Mouse (Mus musculus): ENCODE results near the gene Ism2.
"Not testable (repeated sequence)": the region's sequence is repeated elsewhere in the genome, so short reads cannot be mapped to it uniquely, and the experiment has no call there.

Gene Ism2

GRCm38 (mm10) chr12:87289100-87289499 is 10.4 kb downstream of the Ism2 start:
- no peak for DNase-seq (ENCODE audit: low spot score)

- peak; percentile 44 for DNase-seq (ENCODE audit: low spot score)
These were observed 14.8 kb downstream of the Ism2 start for GRCm38 (mm10) chr12:87284726-87285125.

- DNase-seq (ENCODE audit: low spot score): no peak
These were observed 15.2 kb downstream of the Ism2 start for GRCm38 (mm10) chr12:87284268-87284667.

GRCm38 (mm10) chr12:87283706-87284105 is 15.8 kb downstream of the Ism2 start:
- no peak for DNase-seq (ENCODE audit: low spot score)

GRCm38 (mm10) chr12:87282743-87283142 is 16.8 kb downstream of the Ism2 start:
- no peak for DNase-seq (ENCODE audit: low spot score)

- DNase-seq (ENCODE audit: low spot score): no peak
These were observed 17.7 kb downstream of the Ism2 start for GRCm38 (mm10) chr12:87281766-87282165.

GRCm38 (mm10) chr12:87279879-87280278 is 19.6 kb downstream of the Ism2 start:
- no peak for DNase-seq (ENCODE audit: low spot score)

GRCm38 (mm10) chr12:87279350-87279749 is 20.2 kb downstream of the Ism2 start:
- no peak for DNase-seq (ENCODE audit: low spot score)

- DNase-seq (ENCODE audit: low spot score): no peak
These were observed 21.3 kb downstream of the Ism2 start for GRCm38 (mm10) chr12:87278118-87278730.

- not testable (repeated sequence) for DNase-seq (ENCODE audit: low spot score)
These were observed 22.3 kb downstream of the Ism2 start for GRCm38 (mm10) chr12:87277251-87277650.

GRCm38 (mm10) chr12:87274853-87275831 is 24.4 kb downstream of the Ism2 start:
- DNase-seq (ENCODE audit: low spot score): no peak

GRCm38 (mm10) chr12:87267682-87268081 is 31.8 kb downstream of the Ism2 start:
- no peak for DNase-seq (ENCODE audit: low spot score)

GRCm38 (mm10) chr12:87266827-87267603 is 32.5 kb downstream of the Ism2 start:
- no peak for DNase-seq (ENCODE audit: low spot score)

- peak; percentile 97 for DNase-seq (ENCODE audit: low spot score)
These were observed 33.2 kb downstream of the Ism2 start, which contains the start of the genes Vipas39 and Ahsa1 for GRCm38 (mm10) chr12:87266108-87266826. Gene Vipas39, minus strand, starts transcription at chr12:87266256. Gene Ahsa1, plus strand, starts transcription at chr12:87266479.

- no peak for DNase-seq (ENCODE audit: low spot score)
These were observed 34.1 kb downstream of the Ism2 start for GRCm38 (mm10) chr12:87265444-87265843.

- DNase-seq (ENCODE audit: low spot score): no peak
These were observed 38.9 kb downstream of the Ism2 start for GRCm38 (mm10) chr12:87260562-87260961.

GRCm38 (mm10) chr12:87256629-87257028 is 42.9 kb downstream of the Ism2 start:
- DNase-seq (ENCODE audit: low spot score): no peak

- no peak for DNase-seq (ENCODE audit: low spot score)
These were observed 45.6 kb downstream of the Ism2 start for GRCm38 (mm10) chr12:87253878-87254277.

GRCm38 (mm10) chr12:87250161-87250560 is 49.3 kb downstream of the Ism2 start:
- no peak for DNase-seq (ENCODE audit: low spot score)

GRCm38 (mm10) chr12:87238632-87239031 is 60.9 kb downstream of the Ism2 start, which contains the start of gene Noxred1:
Gene Noxred1, minus strand, starts transcription at chr12:87238732.
- no peak for DNase-seq (ENCODE audit: low spot score)

- no peak for DNase-seq (ENCODE audit: low spot score)
These were observed 62.5 kb downstream of the Ism2 start for GRCm38 (mm10) chr12:87236882-87237483.

Measured in lung, postnatal 25 days (tissue).